ENCODE assay signal across 8 mouse cellular contexts in genomic region chr19:15868865-15869698, GRCm38 (mm10).
DNase-seq lines count a peak whose midpoint lies in the region; ATAC-seq lines count a peak whose summit lies in the region.

No protein-coding gene starts in this region.

- no peak overlapping the region for H3K4me2 ChIP-seq in liver, embryonic 12.5 days

- no peak for ATAC-seq in liver, embryonic 12.5 days

- no peaks in the 10 kb centered on the region for H3K9me3 ChIP-seq in embryonic facial prominence, embryonic 10.5 days
- no peaks in the 10 kb centered on the region for H3K9me3 ChIP-seq in midbrain, embryonic 10.5 days (replicated peaks)
- no peaks in the 10 kb centered on the region for H3K9me3 ChIP-seq in liver, embryonic 12.5 days (replicated peaks)

- no peak overlapping the region for H3K4me3 ChIP-seq in embryonic facial prominence, embryonic 10.5 days
- H3K4me3 ChIP-seq in midbrain, embryonic 10.5 days: no peak overlapping the region
- H3K4me3 ChIP-seq in liver, embryonic 12.5 days: no peak overlapping the region

- no peaks in the 10 kb centered on the region for H3K36me3 ChIP-seq in embryonic facial prominence, embryonic 10.5 days (replicated peaks)
- H3K36me3 ChIP-seq in midbrain, embryonic 10.5 days: no peaks in the 10 kb centered on the region
- H3K36me3 ChIP-seq in liver, embryonic 12.5 days: no peaks in the 10 kb centered on the region

- 35% methylated on average over 7 of the region's 7 CpGs for WGBS in embryonic facial prominence, embryonic 10.5 days
- WGBS in midbrain, embryonic 10.5 days: 33% methylated on average over 7 of the region's 7 CpGs
- 27% methylated on average over 7 of the region's 7 CpGs for WGBS in liver, embryonic 12.5 days (ENCODE audit: insufficient replicate concordance)

- peaks cover 19% of the 10 kb centered on the region for H3K4me1 ChIP-seq in embryonic facial prominence, embryonic 10.5 days
- peaks cover 34% of the 10 kb centered on the region for H3K4me1 ChIP-seq in midbrain, embryonic 10.5 days
- H3K4me1 ChIP-seq in liver, embryonic 12.5 days: no peaks in the 10 kb centered on the region

- H3K27me3 ChIP-seq in embryonic facial prominence, embryonic 10.5 days (replicated peaks; ENCODE audit: low read depth, poor library complexity, severe bottlenecking): no peaks in the 10 kb centered on the region; the same call in 1 of the 2 replicates
- H3K27me3 ChIP-seq in midbrain, embryonic 10.5 days (ENCODE audit: low read depth, poor library complexity, severe bottlenecking): peaks cover 37% of the 10 kb centered on the region
- no peaks in the 10 kb centered on the region for H3K27me3 ChIP-seq in liver, embryonic 12.5 days (replicated peaks)

- 0 out of 2 replicates have a peak overlapping the region, but pooled peaks have one; percentile 40 for H3K27ac ChIP-seq in embryonic facial prominence, embryonic 10.5 days (replicated peaks)
- H3K27ac ChIP-seq in midbrain, embryonic 10.5 days (replicated peaks): no peak overlapping the region
- no peak overlapping the region for H3K27ac ChIP-seq in liver, embryonic 12.5 days

- no peak overlapping the region for H3K9ac ChIP-seq in liver, embryonic 12.5 days

- DNase-seq in heart, adult 11 months: peak; percentile 19
- no peak for DNase-seq in heart, postnatal 36 days
- DNase-seq in B cell, adult 2 months: peak; percentile 49 to 50
- peak; percentile 26 for DNase-seq in embryonic facial prominence, embryonic 10.5 days (ENCODE audit: low spot score)
- peak; percentile 26 to 69 for DNase-seq in layer of hippocampus, adult 18-20 months (ENCODE audit: low spot score in 2 of 2)
- DNase-seq in midbrain, embryonic 10.5 days (ENCODE audit: low spot score): peak; percentile 22
- DNase-seq in yolk sac, embryonic 10.5 days (ENCODE audit: low spot score): no peak

- intact Hi-C loops in heart, postnatal 36 days (cut with DNase I): loop anchor here (5.0 kb wide), 1 partner anchor 113 kb away; the partner anchor contains the start of gene Cep78

Comparison
In these comparisons a context has a peak if more than half of its experiments do, and no peak if none do; other contexts are left out.
1. DNase-seq: peak in heart, adult 11 months (single experiment), B cell, adult 2 months (2 of 2), embryonic facial prominence, embryonic 10.5 days (single experiment), layer of hippocampus, adult 18-20 months (2 of 2) and midbrain, embryonic 10.5 days (single experiment); none in heart, postnatal 36 days (0 of 2) and yolk sac, embryonic 10.5 days (single experiment).